Mouse (Mus musculus): ENCODE results near the gene Cmip.

DNA sequence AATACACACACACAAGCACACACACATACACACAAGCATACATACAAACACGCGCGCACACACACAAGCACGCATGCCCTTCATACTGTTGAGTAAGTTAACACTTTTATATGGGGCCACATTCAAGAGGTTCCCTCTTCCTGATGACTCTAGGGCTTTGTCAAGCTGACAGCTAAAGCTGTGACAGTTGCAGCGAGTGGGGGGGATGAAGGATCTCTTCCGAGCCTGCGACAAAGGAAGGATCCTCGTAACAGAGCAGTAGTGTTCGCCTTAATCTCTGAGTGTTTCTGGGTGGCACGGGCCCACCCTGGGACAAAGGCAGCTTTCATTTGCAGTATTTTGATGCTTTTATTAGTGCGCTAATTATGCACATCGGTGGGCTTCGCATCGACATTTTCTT lies 145.0 kb downstream of the Cmip start:
- TF ChIP-seq CTCF (IDR thresholded peaks at IDR 0.05; ENCODE audit: control insufficient read depth, insufficient read depth, low read length) (no peak), POLR2A (IDR thresholded peaks at IDR 0.05; ENCODE audit: borderline replicate concordance, control insufficient read depth, low read depth, low read length) (no peak)

Measured in bone marrow, adult 2 months (tissue).